Mouse (Mus musculus): Measurements from ENCODE around the gene Cdc42bpg.

DNA sequence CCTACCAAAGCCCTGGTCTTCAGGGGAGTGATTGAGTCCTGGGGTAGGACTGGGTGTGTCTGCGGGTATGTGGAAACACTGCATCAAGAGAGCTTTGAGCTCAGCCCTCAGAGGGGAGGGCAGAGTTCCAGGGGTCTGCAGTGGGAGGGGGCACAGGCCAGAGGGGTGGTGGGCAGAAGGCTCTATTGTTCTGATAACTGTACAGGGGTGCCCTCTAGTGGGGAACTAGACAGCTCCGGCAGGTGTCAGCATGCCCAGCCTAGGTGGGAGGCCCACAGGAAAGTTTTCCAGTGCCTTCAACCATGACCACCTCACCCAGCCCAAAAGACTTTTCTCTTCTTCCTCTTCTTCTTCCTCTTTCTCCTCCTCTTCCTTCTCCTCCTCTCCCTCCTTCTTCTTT is 45.8 kb upstream of the Cdc42bpg start:
- TF ChIP-seq CTCF (IDR thresholded peaks at IDR 0.05; ENCODE audit: insufficient read depth, low read length) (peak; percentile 41; the same call in 1 of the 2 replicates), POLR2A (IDR thresholded peaks at IDR 0.05; ENCODE audit: borderline replicate concordance, extremely low read depth, low read depth, low read length) (no peak)
